Mouse (Mus musculus) megakaryocyte, embryonic 14.5 days (primary cell): Measurements from ENCODE around the gene Ttc30a1.

Experiments
- FLI1 ChIP-seq: IDR thresholded peaks from 2 replicates; pipeline ENCODE4 v1.6.1; 2012; ENCODE audit warnings: low read length, inconsistent platforms, mixed read lengths
- GATA1 ChIP-seq: IDR thresholded peaks from 3 replicates; pipeline ENCODE4 v1.6.1; 2012; ENCODE audit warnings: mixed read lengths, low read length, inconsistent platforms, borderline replicate concordance

DNA sequence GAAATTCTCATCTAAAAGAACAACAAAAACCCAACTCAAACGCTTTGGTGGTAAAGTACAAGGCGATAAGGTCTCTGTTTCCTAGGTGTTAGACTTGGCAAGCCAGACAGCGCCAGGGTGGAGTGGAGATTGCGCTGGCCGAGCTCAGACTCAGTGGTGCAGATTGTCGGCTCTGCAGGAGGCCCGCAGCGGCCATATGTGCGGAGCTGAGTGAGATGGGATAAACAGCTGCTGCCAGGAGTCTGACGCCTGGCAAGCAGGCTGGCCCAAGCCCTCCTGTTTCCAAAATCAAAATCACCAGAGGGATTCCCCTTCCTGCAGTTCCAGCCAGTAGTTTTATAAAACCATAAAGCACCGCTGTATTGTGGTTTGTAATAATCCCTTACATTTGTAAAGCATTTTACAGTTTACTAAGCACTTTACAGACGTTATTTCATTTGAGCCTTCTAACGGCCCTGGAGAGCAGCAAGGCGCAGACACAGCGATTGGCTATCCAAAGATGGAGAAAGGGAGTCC lies 21.9 kb downstream of the Ttc30a1 start:
- TF ChIP-seq FLI1 (no peak), GATA1 (no peak)
